Mouse (Mus musculus) heart, embryonic 15.5 days (tissue): Measurements from ENCODE around the gene Olfr418. TPM values are rescaled to one million over a fixed set of nuclear protein-coding genes. Genes with fewer than 3 reads are reported as not detected.
"Not testable (repeated sequence)": the region's sequence is repeated elsewhere in the genome, so short reads cannot be mapped to it uniquely, and the experiment has no call there.

Experiments
- ATAC-seq: fragments of 200-750 bp; cut with Nextera tagmentation; replicated peaks from 2 replicates; pipeline ENCODE4 v1.8.0; 2017; ENCODE audit warnings: low read depth, moderate TSS enrichment; ENCODE audit not compliant: insufficient number of reproducible peaks, insufficient read depth, low FRiP score
- H3K27ac ChIP-seq: fragments of 300-500 bp; sonication (generic); 2 replicates; pipeline ENCODE4 v1.5.1; 2015; ENCODE audit warnings: mild to moderate bottlenecking, inconsistent platforms
- H3K27me3 ChIP-seq: fragments of 300-500 bp; sonication (generic); 2 replicates; pipeline ENCODE4 v1.6.1; 2015; ENCODE audit warnings: inconsistent platforms
- H3K36me3 ChIP-seq: fragments of 300-500 bp; sonication (generic); 2 replicates; pipeline ENCODE4 v1.6.1; 2015; ENCODE audit warnings: mild to moderate bottlenecking, inconsistent platforms
- H3K4me1 ChIP-seq: fragments of 300-500 bp; sonication (generic); replicated peaks from 2 replicates; pipeline ENCODE4 v1.6.1; 2015; ENCODE audit warnings: inconsistent platforms
- H3K4me2 ChIP-seq: fragments of 300-500 bp; sonication (generic); 2 replicates; pipeline ENCODE4 v1.6.1; 2015; ENCODE audit warnings: inconsistent platforms, mild to moderate bottlenecking, moderate library complexity
- H3K4me3 ChIP-seq: fragments of 300-500 bp; sonication (generic); 2 replicates; pipeline ENCODE4 v1.5.1; 2015; ENCODE audit warnings: mild to moderate bottlenecking, inconsistent platforms
- H3K9ac ChIP-seq: fragments of 300-500 bp; sonication (generic); 2 replicates; pipeline ENCODE4 v1.6.1; 2015; ENCODE audit warnings: mild to moderate bottlenecking, inconsistent platforms
- H3K9me3 ChIP-seq: fragments of 300-500 bp; sonication (generic); replicated peaks from 2 replicates; pipeline ENCODE4 v1.6.1; 2016; ENCODE audit warnings: inconsistent platforms
- WGBS: fragments of 180-500 bp; shearing (Covaris S2); methylation state at CpG from one replicate; pipeline ENCODE4 v1.1.7; 2015; ENCODE audit warnings: mixed read lengths; 5-methylcytosine and 5-hydroxymethylcytosine counted together
- polyA plus RNA-seq: library from polyadenylated mRNA; unstranded; fragments of >200 nt; fragmentation: Nextera tagmentation; extraction: Ambion mirVana; gene quantifications from 2 replicates; pipeline ENCODE4 v1.2.1, GENCODE M21; 2015

Olfr418 gene
- not detected in 2 replicates for polyA plus RNA-seq

GRCm38 (mm10) chr1:173265701-173266100 lies at the start of gene Olfr418:
Gene Olfr418, plus strand, starts transcription at chr1:173266001.
- no peaks in the 10 kb centered on the region; the same call in 1 of the 2 replicates for H3K9me3 ChIP-seq
- no peak within 1 kb of the TSS for H3K4me2 ChIP-seq
- H3K9ac ChIP-seq, result no peak within 1 kb of the TSS
- ATAC-seq, result no peak
- H3K27ac ChIP-seq, result no peak within 1 kb of the TSS
- H3K36me3 ChIP-seq, result no peaks in the 10 kb centered on the region
- H3K4me1 ChIP-seq, result no peaks in the 10 kb centered on the region
- H3K27me3 ChIP-seq, result no peaks in the 10 kb centered on the region
- no peak within 1 kb of the TSS for H3K4me3 ChIP-seq

- Histone ChIP-seq H3K27me3 (no peaks in the 10 kb centered on the region), H3K4me2 (no peak overlapping the region), H3K36me3 (no peaks in the 10 kb centered on the region), H3K9me3 (no peaks in the 10 kb centered on the region), H3K9ac (no peak overlapping the region), H3K4me1 (no peaks in the 10 kb centered on the region), H3K27ac (no peak overlapping the region), H3K4me3 (no peak overlapping the region)
- 80% methylated on average over 3 of the region's 3 CpGs for WGBS
- ATAC-seq, result no peak
Measured at GRCm38 (mm10) chr1:173216481-173216880, 49.3 kb upstream of the Olfr418 start.

- Histone ChIP-seq H3K9me3 (no peaks in the 10 kb centered on the region), H3K4me2 (no peak within 1 kb of the TSS), H3K9ac (no peak within 1 kb of the TSS), H3K4me1 (no peaks in the 10 kb centered on the region), H3K27ac (no peak within 1 kb of the TSS), H3K27me3 (no peaks in the 10 kb centered on the region), H3K4me3 (no peak within 1 kb of the TSS), H3K36me3 (no peaks in the 10 kb centered on the region)
- WGBS, result 76% methylated on average over 2 of the region's 2 CpGs
- ATAC-seq, result no peak
Measured at GRCm38 (mm10) chr1:173227081-173227480, 38.7 kb upstream of the Olfr418 start, which contains the start of gene Fcer1a. Gene Fcer1a, minus strand, starts transcription at chr1:173227214.

GRCm38 (mm10) chr1:173237004-173237403 lies 28.8 kb upstream of the Olfr418 start:
- not testable (repeated sequence) for H3K4me1 ChIP-seq, H3K36me3 ChIP-seq, H3K4me2 ChIP-seq, H3K27me3 ChIP-seq, H3K9me3 ChIP-seq, H3K4me3 ChIP-seq, H3K9ac ChIP-seq, ATAC-seq, H3K27ac ChIP-seq
- 71% methylated on average over 1 of the region's 1 CpGs for WGBS

GRCm38 (mm10) chr1:173249888-173250287 lies 15.9 kb upstream of the Olfr418 start:
- no peaks in the 10 kb centered on the region for H3K36me3 ChIP-seq
- H3K27me3 ChIP-seq, result no peaks in the 10 kb centered on the region
- no peak overlapping the region for H3K9ac ChIP-seq
- no peaks in the 10 kb centered on the region for H3K9me3 ChIP-seq
- no peak for ATAC-seq
- 81% methylated on average over 3 of the region's 3 CpGs for WGBS
- no peaks in the 10 kb centered on the region for H3K4me1 ChIP-seq
- H3K4me3 ChIP-seq, result no peak overlapping the region
- no peak overlapping the region for H3K27ac ChIP-seq
- H3K4me2 ChIP-seq, result no peak overlapping the region

GRCm38 (mm10) chr1:173277677-173278076 lies 11.9 kb downstream of the Olfr418 start, which contains the start of gene Mptx2:
Gene Mptx2, minus strand, starts transcription at chr1:173277777.
- no peak within 1 kb of the TSS for H3K4me3 ChIP-seq

GRCm38 (mm10) chr1:173302795-173303194 lies 37.0 kb downstream of the Olfr418 start:
- H3K27ac ChIP-seq, ATAC-seq: not testable (repeated sequence)
- WGBS, result 39% methylated on average over 3 of the region's 3 CpGs

More at GRCm38 (mm10) chr1:173277677-173278076, 11.9 kb downstream of the Olfr418 start, which contains the start of gene Mptx2:
- no peaks in the 10 kb centered on the region for H3K36me3 ChIP-seq
- no peaks in the 10 kb centered on the region for H3K9me3 ChIP-seq
- no peak within 1 kb of the TSS for H3K9ac ChIP-seq
- 67% methylated on average over 3 of the region's 3 CpGs for WGBS
- no peak within 1 kb of the TSS for H3K27ac ChIP-seq
- ATAC-seq, result no peak
- no peaks in the 10 kb centered on the region for H3K4me1 ChIP-seq
- no peak within 1 kb of the TSS for H3K4me2 ChIP-seq
- no peaks in the 10 kb centered on the region for H3K27me3 ChIP-seq

GRCm38 (mm10) chr1:173313535-173314050 lies 47.8 kb downstream of the Olfr418 start:
- not testable (repeated sequence) for H3K4me3 ChIP-seq, H3K9me3 ChIP-seq, H3K4me2 ChIP-seq, H3K27ac ChIP-seq, H3K36me3 ChIP-seq, H3K27me3 ChIP-seq, H3K4me1 ChIP-seq, ATAC-seq, H3K9ac ChIP-seq
- 62% methylated on average over 7 of the region's 7 CpGs for WGBS

More at GRCm38 (mm10) chr1:173302795-173303194, 37.0 kb downstream of the Olfr418 start:
- H3K4me2 ChIP-seq, H3K9me3 ChIP-seq, H3K4me3 ChIP-seq, H3K4me1 ChIP-seq, H3K9ac ChIP-seq, H3K36me3 ChIP-seq, H3K27me3 ChIP-seq: not testable (repeated sequence)

- no peaks in the 10 kb centered on the region for H3K27me3 ChIP-seq
- H3K4me1 ChIP-seq, result no peaks in the 10 kb centered on the region
- WGBS, result 68% methylated on average over 3 of the region's 3 CpGs
- no peak overlapping the region for H3K9ac ChIP-seq
- H3K4me3 ChIP-seq, result no peak overlapping the region
- H3K36me3 ChIP-seq, result no peaks in the 10 kb centered on the region
- H3K4me2 ChIP-seq, result no peak overlapping the region
- no peaks in the 10 kb centered on the region for H3K9me3 ChIP-seq
- no peak overlapping the region for H3K27ac ChIP-seq
- no peak for ATAC-seq
Measured at GRCm38 (mm10) chr1:173315725-173316124, 49.9 kb downstream of the Olfr418 start.

- no peaks in the 10 kb centered on the region for H3K36me3 ChIP-seq
- H3K4me3 ChIP-seq, result no peak overlapping the region
- no peaks in the 10 kb centered on the region for H3K4me1 ChIP-seq
- no peak overlapping the region for H3K27ac ChIP-seq
- no peak overlapping the region for H3K4me2 ChIP-seq
- H3K27me3 ChIP-seq, result no peaks in the 10 kb centered on the region
- H3K9me3 ChIP-seq, result no peaks in the 10 kb centered on the region
- no peak overlapping the region for H3K9ac ChIP-seq
- no peak for ATAC-seq
- 70% methylated on average over 2 of the region's 2 CpGs for WGBS
Measured at GRCm38 (mm10) chr1:173317925-173318477, 52.2 kb downstream of the Olfr418 start.

GRCm38 (mm10) chr1:173321593-173322248 lies 55.9 kb downstream of the Olfr418 start:
- H3K4me1 ChIP-seq, result no peaks in the 10 kb centered on the region
- no peak overlapping the region for H3K4me3 ChIP-seq
- 73% methylated on average over 8 of the region's 8 CpGs for WGBS
- no peak overlapping the region for H3K9ac ChIP-seq
- no peak overlapping the region for H3K27ac ChIP-seq
- no peak for ATAC-seq
- H3K4me2 ChIP-seq, result no peak overlapping the region
- H3K36me3 ChIP-seq, result no peaks in the 10 kb centered on the region
- H3K27me3 ChIP-seq, result no peaks in the 10 kb centered on the region
- no peaks in the 10 kb centered on the region for H3K9me3 ChIP-seq

- WGBS, result 62% methylated on average over 6 of the region's 6 CpGs
- Histone ChIP-seq H3K9me3 (no peaks in the 10 kb centered on the region), H3K27me3 (no peaks in the 10 kb centered on the region), H3K9ac (no peak overlapping the region), H3K4me2 (no peak overlapping the region), H3K27ac (no peak overlapping the region), H3K4me1 (no peaks in the 10 kb centered on the region), H3K4me3 (no peak overlapping the region), H3K36me3 (no peaks in the 10 kb centered on the region)
- no peak for ATAC-seq
Measured at GRCm38 (mm10) chr1:173322249-173322627, 56.4 kb downstream of the Olfr418 start.
